Mouse (Mus musculus) heart, adult 18-20 months (tissue): Measurements from ENCODE around the gene Pdgfd. TPM values are rescaled to one million over a fixed set of nuclear protein-coding genes. Genes with fewer than 3 reads are reported as not detected.

Experiments used
- DNase-seq, 2 experiments: peaks; one replicate each; pipeline ENCODE4 v3.0.0; 2021 to 2022; ENCODE audit warnings: mixed read lengths in 1 of 2
- total RNA-seq, 2 experiments: library from RNA; stranded (reverse); gene quantifications; 2 replicates each; pipeline ENCODE4 v1.2.3; 2021

Gene Pdgfd
- total RNA-seq, 2 experiments from 2014 or later: 10.7 to 13.7 TPM

GRCm38 (mm10) chr9:6317114-6317513, 148.7 kb downstream of the Pdgfd start:
- no peak for DNase-seq

- no peak for DNase-seq
These were observed 157.0 kb downstream of the Pdgfd start for GRCm38 (mm10) chr9:6325408-6325807.

GRCm38 (mm10) chr9:6333499-6333898, 165.1 kb downstream of the Pdgfd start:
- no peak for DNase-seq

- no peak for DNase-seq
These were observed 167.9 kb downstream of the Pdgfd start for GRCm38 (mm10) chr9:6336236-6336635.

GRCm38 (mm10) chr9:6337891-6338290, 169.5 kb downstream of the Pdgfd start:
- DNase-seq: no peak

- no peak for DNase-seq
These were observed 170.0 kb downstream of the Pdgfd start for GRCm38 (mm10) chr9:6338344-6338743.

- peak; percentile 27 to 42 for DNase-seq
These were observed 171.0 kb downstream of the Pdgfd start for GRCm38 (mm10) chr9:6339394-6339793.

- no peak for DNase-seq
These were observed 172.4 kb downstream of the Pdgfd start for GRCm38 (mm10) chr9:6340750-6341149.

- no peak for DNase-seq
These were observed 174.5 kb downstream of the Pdgfd start for GRCm38 (mm10) chr9:6342854-6343253.

GRCm38 (mm10) chr9:6344514-6344913, 176.1 kb downstream of the Pdgfd start:
- DNase-seq: no peak

- peak; percentile 25 for DNase-seq
These were observed 176.5 kb downstream of the Pdgfd start for GRCm38 (mm10) chr9:6344924-6345323.

- no peak for DNase-seq
These were observed 177.0 kb downstream of the Pdgfd start for GRCm38 (mm10) chr9:6345366-6345765.

GRCm38 (mm10) chr9:6353257-6353960, 185.0 kb downstream of the Pdgfd start:
- peak in 1 of 2 experiments; percentile 25 for DNase-seq

GRCm38 (mm10) chr9:6360795-6361194, 192.4 kb downstream of the Pdgfd start:
- no peak for DNase-seq

- DNase-seq: no peak
These were observed 198.2 kb downstream of the Pdgfd start for GRCm38 (mm10) chr9:6366550-6366949.

- DNase-seq: peak; percentile 13 to 35
These were observed 233.4 kb downstream of the Pdgfd start for GRCm38 (mm10) chr9:6401764-6402163.

GRCm38 (mm10) chr9:6406535-6406934, 238.2 kb downstream of the Pdgfd start:
- DNase-seq: no peak

- DNase-seq: no peak
These were observed 239.6 kb downstream of the Pdgfd start for GRCm38 (mm10) chr9:6407972-6408371.

GRCm38 (mm10) chr9:6424606-6425005, 256.2 kb downstream of the Pdgfd start:
- no peak for DNase-seq

Other genes starting within 250 kb of the Pdgfd start
- not detected for gene Ddi1, start 101.3 kb downstream of the Pdgfd start, total RNA-seq